Comparison of ENCODE assay signal across 9 mouse cellular contexts in the genomic region with DNA sequence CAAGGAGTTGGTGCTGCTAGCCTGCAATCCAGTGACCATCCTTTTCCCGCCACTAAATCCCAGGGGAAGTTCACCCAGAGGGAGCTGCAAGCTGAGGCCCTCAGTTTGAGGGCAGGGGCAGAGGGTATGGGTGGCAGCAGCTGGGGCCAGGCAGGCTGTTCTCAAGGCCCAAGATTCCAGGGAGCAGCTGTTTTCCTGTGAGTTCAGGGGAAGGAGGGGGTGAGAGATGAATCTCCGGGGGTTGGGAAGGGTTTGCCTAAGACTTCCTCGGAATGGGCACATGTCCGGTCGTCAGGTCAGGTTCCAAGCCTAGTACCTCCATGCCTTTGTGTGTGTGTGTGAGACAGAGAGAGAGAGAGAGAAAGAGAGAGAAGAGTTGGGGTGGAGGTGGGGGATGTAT. TPM values are rescaled to one million over a fixed set of nuclear protein-coding genes. Genes with fewer than 3 reads are reported as not detected.
DNase-seq lines count a peak whose midpoint lies in the region; ATAC-seq and TF ChIP-seq lines count a peak whose summit lies in the region.
"Had no signal": no experiment of that assay in that cellular context is flagged by ENCODE, and none has a peak within 500 bp of the region (broad histone marks: within the 10 kb centered on the region; RNA-seq: fewer than 3 reads in every experiment).

No protein-coding gene starts in this region.

- no peak overlapping the region for H3K9ac ChIP-seq in hindbrain, embryonic 11.5 days (ENCODE audit: low read depth, low read length)
- peak overlapping the region; percentile 8; the same call in 1 of the 2 replicates for H3K9ac ChIP-seq in embryonic facial prominence, embryonic 11.5 days (replicated peaks; ENCODE audit: low read length)
- H3K9ac ChIP-seq in intestine, postnatal 0 days (ENCODE audit: low read depth, low read length) = no peak overlapping the region

- no peak for TF ChIP-seq POLR2A in myocyte (IDR thresholded peaks at IDR 0.05; ENCODE audit: insufficient read length, low read depth)

- 5% methylated on average over 5 of the region's 5 CpGs for WGBS in hindbrain, embryonic 10.5 days
- WGBS in hindbrain, embryonic 11.5 days = 5% methylated on average over 5 of the region's 5 CpGs
- 6% methylated on average over 5 of the region's 5 CpGs for WGBS in embryonic facial prominence, embryonic 11.5 days
- WGBS in intestine, postnatal 0 days = 7% methylated on average over 5 of the region's 5 CpGs

- DNase-seq in hindbrain, embryonic 10.5 days (ENCODE audit: low spot score) = no peak
- no peak for DNase-seq in hindbrain, embryonic 11.5 days (ENCODE audit: low spot score)
- peak; percentile 59 for DNase-seq in embryonic facial prominence, embryonic 11.5 days (ENCODE audit: low spot score)
- DNase-seq in spleen, adult 12 weeks (ENCODE audit: low spot score) = no peak
- no peak for DNase-seq in adrenal gland, postnatal 4 days (ENCODE audit: low spot score in 2 of 2)
- no peak for DNase-seq in adrenal gland, adult 2 months
- DNase-seq: spleen, adult 18-20 months had no signal

- H3K9me3 ChIP-seq in hindbrain, embryonic 10.5 days = no peaks in the 10 kb centered on the region
- no peaks in the 10 kb centered on the region for H3K9me3 ChIP-seq in hindbrain, embryonic 11.5 days (ENCODE audit: control insufficient read depth, low read length)
- no peaks in the 10 kb centered on the region; the same call in 1 of the 2 replicates for H3K9me3 ChIP-seq in embryonic facial prominence, embryonic 11.5 days (replicated peaks; ENCODE audit: control insufficient read depth, low read length)
- H3K9me3 ChIP-seq in intestine, postnatal 0 days (ENCODE audit: control insufficient read depth) = no peaks in the 10 kb centered on the region

- H3K4me2 ChIP-seq in hindbrain, embryonic 11.5 days (replicated peaks; ENCODE audit: low read depth, low read length) = no peak overlapping the region
- no peak overlapping the region; the same call in 1 of the 2 replicates for H3K4me2 ChIP-seq in embryonic facial prominence, embryonic 11.5 days (ENCODE audit: low read depth, low read length)
- peak overlapping the region; percentile 72 for H3K4me2 ChIP-seq in intestine, postnatal 0 days (replicated peaks; ENCODE audit: low read depth)
- H3K4me2 ChIP-seq in myocyte (ENCODE audit: low read depth) = peak overlapping the region; percentile 73

- peak overlapping the region; percentile 28 for H3K4me3 ChIP-seq in hindbrain, embryonic 10.5 days
- no peak overlapping the region for H3K4me3 ChIP-seq in hindbrain, embryonic 11.5 days (ENCODE audit: low read depth, low read length)
- H3K4me3 ChIP-seq in embryonic facial prominence, embryonic 11.5 days (ENCODE audit: low read depth, low read length) = no peak overlapping the region
- H3K4me3 ChIP-seq in intestine, postnatal 0 days (ENCODE audit: low read depth, low read length) = no peak overlapping the region
- H3K4me3 ChIP-seq in myocyte = peak overlapping the region; percentile 3

- peaks cover 39% of the 10 kb centered on the region for H3K36me3 ChIP-seq in hindbrain, embryonic 10.5 days
- no peaks in the 10 kb centered on the region for H3K36me3 ChIP-seq in hindbrain, embryonic 11.5 days (ENCODE audit: control insufficient read depth, insufficient read depth, low read length)
- H3K36me3 ChIP-seq in embryonic facial prominence, embryonic 11.5 days (replicated peaks; ENCODE audit: control insufficient read depth, insufficient read depth, low read depth, low read length) = peaks cover 5% of the 10 kb centered on the region
- H3K36me3 ChIP-seq in intestine, postnatal 0 days (ENCODE audit: control insufficient read depth, insufficient read depth) = peaks cover 22% of the 10 kb centered on the region
- H3K36me3 ChIP-seq in myocyte (ENCODE audit: control insufficient read depth, insufficient read depth) = peaks cover 14% of the 10 kb centered on the region

- no peaks in the 10 kb centered on the region for H3K79me2 ChIP-seq in myocyte (ENCODE audit: control insufficient read depth, insufficient read depth)

- H3ac ChIP-seq in myocyte (ENCODE audit: control insufficient read depth, insufficient read length) = no peak overlapping the region

- H3K4me1 ChIP-seq in hindbrain, embryonic 10.5 days (replicated peaks) = peaks cover 39% of the 10 kb centered on the region
- H3K4me1 ChIP-seq in hindbrain, embryonic 11.5 days (replicated peaks; ENCODE audit: control insufficient read depth, insufficient read depth, low read length) = 0 out of 2 replicates have a peak, but pooled peaks cover 4% of the 10 kb centered on the region
- H3K4me1 ChIP-seq in embryonic facial prominence, embryonic 11.5 days (ENCODE audit: control insufficient read depth, insufficient read depth, low read length) = no peaks in the 10 kb centered on the region; the same call in none of the 2 replicates
- peaks cover 5% of the 10 kb centered on the region; the same call in 1 of the 2 replicates for H3K4me1 ChIP-seq in intestine, postnatal 0 days (replicated peaks; ENCODE audit: control insufficient read depth, insufficient read depth, low read length)

- H3K27me3 ChIP-seq in hindbrain, embryonic 10.5 days (ENCODE audit: insufficient read depth, poor library complexity, severe bottlenecking) = peaks cover 82% of the 10 kb centered on the region
- H3K27me3 ChIP-seq in hindbrain, embryonic 11.5 days (ENCODE audit: control insufficient read depth, insufficient read depth, low read length) = peaks cover 19% of the 10 kb centered on the region
- peaks cover 3% of the 10 kb centered on the region; the same call in 1 of the 2 replicates for H3K27me3 ChIP-seq in embryonic facial prominence, embryonic 11.5 days (ENCODE audit: control insufficient read depth, insufficient read depth, low read length)
- no peaks in the 10 kb centered on the region for H3K27me3 ChIP-seq in intestine, postnatal 0 days (replicated peaks; ENCODE audit: control insufficient read depth, insufficient read depth, low read length)
- no peaks in the 10 kb centered on the region for H3K27me3 ChIP-seq in myocyte (ENCODE audit: control insufficient read depth, insufficient read depth, insufficient read length)

- H3K27ac ChIP-seq in hindbrain, embryonic 10.5 days = peak overlapping the region; percentile 19; the same call in 1 of the 2 replicates
- no peak overlapping the region for H3K27ac ChIP-seq in hindbrain, embryonic 11.5 days (ENCODE audit: low read depth, low read length)
- peak overlapping the region; percentile 44; the same call in 1 of the 2 replicates for H3K27ac ChIP-seq in embryonic facial prominence, embryonic 11.5 days (replicated peaks; ENCODE audit: low read depth, low read length)
- no peak overlapping the region for H3K27ac ChIP-seq in intestine, postnatal 0 days (ENCODE audit: low read depth, low read length)

- no peak for ATAC-seq in hindbrain, embryonic 11.5 days (ENCODE audit: low FRiP score)
- ATAC-seq in embryonic facial prominence, embryonic 11.5 days (replicated peaks; ENCODE audit: insufficient number of reproducible peaks, low FRiP score, low TSS enrichment, low read depth) = peak; percentile 37; the same call in 1 of the 2 replicates
- ATAC-seq in intestine, postnatal 0 days = no peak

- no peak for TF ChIP-seq CTCF in intestine, postnatal 0 days (IDR thresholded peaks at IDR 0.05; ENCODE audit: low read depth)

TF ChIP-seq in myocyte, 11 proteins besides CTCF, POLR2A, EP300 and RAD21:
- TF ChIP-seq MYOD1 (IDR thresholded peaks at IDR 0.05; ENCODE audit: control insufficient read depth in 1 of 3, insufficient read length in 2 of 3, low read depth in 2 of 3) (peak; percentile 28 to 90 (median 71)), TCF3 (IDR thresholded peaks at IDR 0.05; ENCODE audit: insufficient read length, low read depth) (peak; percentile 23), SRF (IDR thresholded peaks at IDR 0.05; ENCODE audit: control insufficient read depth, insufficient read length, low read depth) (peak; percentile 48), USF1 (IDR thresholded peaks at IDR 0.05; ENCODE audit: low read depth) (no peak), MYOG (IDR thresholded peaks at IDR 0.05; ENCODE audit: control insufficient read depth in 1 of 3, insufficient read depth in 1 of 3, insufficient read length in 2 of 3, low read depth in 2 of 3) (peak; percentile 63 to 91 (median 77))

RNA-seq across cellular contexts. Expression of gene Etv4, which starts 13.1 kb away (rescaled TPM):
- polyA plus RNA-seq in hindbrain, embryonic 10.5 days (2016; fragmentation: Nextera tagmentation; extraction: Ambion mirVana) = 7.6 and 8.8 TPM in 2 replicates
- polyA plus RNA-seq in hindbrain, embryonic 11.5 days (2014; fragmentation: Nextera tagmentation; extraction: Ambion mirVana) = 4.6 and 5.7 TPM in 2 replicates
- 14.5 and 15.1 TPM in 2 replicates for polyA plus RNA-seq in embryonic facial prominence, embryonic 11.5 days (2014; fragmentation: Nextera tagmentation; extraction: Ambion mirVana)
- 1.8 and 1.9 TPM in 2 replicates for polyA plus RNA-seq in intestine, postnatal 0 days (2015; fragmentation: Nextera tagmentation; extraction: Ambion mirVana)
- polyA plus RNA-seq in myocyte (2012; fragmentation: generic; extraction: Trizol) = 21.2 TPM
- 1 to 10 TPM; 6.5 to 9.9 TPM for total RNA-seq in adrenal gland, postnatal 4 days (2021)
- 1 to 10 TPM in 1 of 2 experiments, under 1 TPM in 1; 0.58 to 1.9 TPM for total RNA-seq in adrenal gland, adult 2 months (2021)
- polyA plus RNA-seq in adrenal gland, adult 2 months (2012; rRNA removed) = 3.4 and 4.7 TPM in 2 replicates

RNA-seq across cellular contexts. Expression of gene Dhx8, which starts 39.3 kb away (rescaled TPM):
- 37.1 and 42.2 TPM in 2 replicates for polyA plus RNA-seq in hindbrain, embryonic 10.5 days (2016; fragmentation: Nextera tagmentation; extraction: Ambion mirVana)
- 37.0 and 39.9 TPM in 2 replicates for polyA plus RNA-seq in hindbrain, embryonic 11.5 days (2014; fragmentation: Nextera tagmentation; extraction: Ambion mirVana)
- 46.7 and 47.3 TPM in 2 replicates for polyA plus RNA-seq in embryonic facial prominence, embryonic 11.5 days (2014; fragmentation: Nextera tagmentation; extraction: Ambion mirVana)
- polyA plus RNA-seq in intestine, postnatal 0 days (2015; fragmentation: Nextera tagmentation; extraction: Ambion mirVana) = 11.6 and 14.1 TPM in 2 replicates
- polyA plus RNA-seq in myocyte (2012; fragmentation: generic; extraction: Trizol) = 19.1 TPM
- 10 to 100 TPM; 29.1 to 32.7 TPM for total RNA-seq in adrenal gland, postnatal 4 days (2021)
- total RNA-seq in adrenal gland, adult 2 months (2021) = 10 to 100 TPM; 25.0 to 28.6 TPM
- 4.9 and 5.8 TPM in 2 replicates for polyA plus RNA-seq in adrenal gland, adult 2 months (2012; rRNA removed)

Comparison
In these comparisons a context has a peak if more than half of its experiments do, and no peak if none do; other contexts are left out.
1. H3K27ac ChIP-seq: peak in hindbrain, embryonic 10.5 days (single experiment) and embryonic facial prominence, embryonic 11.5 days (single experiment); none in hindbrain, embryonic 11.5 days (single experiment) and intestine, postnatal 0 days (single experiment).
2. H3K4me3 ChIP-seq: peak in hindbrain, embryonic 10.5 days (single experiment) and myocyte (single experiment); none in hindbrain, embryonic 11.5 days (single experiment), embryonic facial prominence, embryonic 11.5 days (single experiment) and intestine, postnatal 0 days (single experiment).
3. H3K4me2 ChIP-seq: peak in intestine, postnatal 0 days (single experiment) and myocyte (single experiment); none in hindbrain, embryonic 11.5 days (single experiment) and embryonic facial prominence, embryonic 11.5 days (single experiment).